ENCODE assay signal across 1 mouse cellular context in genomic region chr9:110463983-110464591, GRCm38 (mm10).
TF ChIP-seq lines count a peak whose summit lies in the region.

No protein-coding gene starts in this region.

TF ChIP-seq in MEL, 35 proteins besides CTCF, POLR2A, EP300 and RAD21 (continued from another document):
- TF ChIP-seq CHD2 (IDR thresholded peaks at IDR 0.05; ENCODE audit: low read length) (no peak), NRF1 (IDR thresholded peaks at IDR 0.05; ENCODE audit: insufficient read depth, low read depth, low read length, poor library complexity, severe bottlenecking) (no peak), KAT2A (conservative IDR thresholded peaks at IDR 0.05; ENCODE audit: low read depth, low read length) (no peak)
